Comparison of ENCODE assay signal across 14 mouse cellular contexts in genomic region chr6:70829451-70829850, GRCm38 (mm10).
"Had no signal": no experiment of that assay in that cellular context is flagged by ENCODE, and none has a peak within 500 bp of the region (broad histone marks: within the 10 kb centered on the region; RNA-seq: fewer than 3 reads in every experiment).

No protein-coding gene starts in this region.

- H3K9me3 ChIP-seq: midbrain, embryonic 13.5 days; midbrain, embryonic 15.5 days; neural tube, embryonic 12.5 days; stomach, embryonic 15.5 days had no signal

- H3K27me3 ChIP-seq: midbrain, embryonic 13.5 days; midbrain, embryonic 15.5 days; neural tube, embryonic 12.5 days; stomach, embryonic 15.5 days had no signal

- H3K9ac ChIP-seq: liver, embryonic 12.5 days; liver, embryonic 14.5 days; lung, embryonic 14.5 days; midbrain, embryonic 13.5 days; midbrain, embryonic 15.5 days; neural tube, embryonic 12.5 days; stomach, embryonic 15.5 days had no signal

- H3K4me3 ChIP-seq: liver, embryonic 12.5 days; megakaryocyte, embryonic 14.5 days; midbrain, embryonic 13.5 days; midbrain, embryonic 15.5 days; neural tube, embryonic 12.5 days; stomach, embryonic 15.5 days had no signal

- DNase-seq: lung, adult 18-20 months; lung, embryonic 14.5 days; lung, postnatal 10 days; right cerebral cortex, postnatal 14 days had no signal

- ATAC-seq: liver, embryonic 12.5 days; midbrain, embryonic 13.5 days; midbrain, embryonic 15.5 days had no signal

- H3K4me1 ChIP-seq: midbrain, embryonic 13.5 days; midbrain, embryonic 15.5 days; neural tube, embryonic 12.5 days; stomach, embryonic 15.5 days had no signal

- H3K36me3 ChIP-seq: liver, embryonic 12.5 days; midbrain, embryonic 13.5 days; midbrain, embryonic 15.5 days; neural tube, embryonic 12.5 days; stomach, embryonic 15.5 days had no signal

- H3K27ac ChIP-seq: liver, embryonic 12.5 days; liver, embryonic 14.5 days; macrophage; midbrain, embryonic 13.5 days; midbrain, embryonic 15.5 days; neural tube, embryonic 12.5 days; stomach, embryonic 15.5 days; stomach, postnatal 0 days had no signal

- H3K4me2 ChIP-seq: liver, embryonic 12.5 days; lung, embryonic 14.5 days; midbrain, embryonic 11.5 days; midbrain, embryonic 13.5 days; midbrain, embryonic 15.5 days; neural tube, embryonic 12.5 days; stomach, embryonic 15.5 days had no signal
